Mouse (Mus musculus): ENCODE measurements around the gene Rpl36al.

- TF ChIP-seq EP300 (IDR thresholded peaks at IDR 0.05; ENCODE audit: low read depth) (no peak), CTCF (IDR thresholded peaks at IDR 0.05; ENCODE audit: low read depth) (peak; percentile 58)
These were observed 6.6 kb upstream of the Rpl36al start for GRCm38 (mm10) chr12:69190522-69190921.
